9 mouse cellular contexts compared by ENCODE assay signal in genomic region chr8:94857011-94857345, GRCm38 (mm10). TPM values are rescaled to one million over a fixed set of nuclear protein-coding genes. Genes with fewer than 3 reads are reported as not detected.
DNase-seq lines count a peak whose midpoint lies in the region; ATAC-seq and TF ChIP-seq lines count a peak whose summit lies in the region.
"Had no signal": no experiment of that assay in that cellular context is flagged by ENCODE, and none has a peak within 500 bp of the region (broad histone marks: within the 10 kb centered on the region; RNA-seq: fewer than 3 reads in every experiment).

No protein-coding gene starts in this region.

- in situ Hi-C loops in CH12.LX (cut with MboI; ENCODE audit: low pct_ligation_motif_present, low pct_unique_long_range_greater_than_20kb, low sequenced_read_pairs), result no loop called here

- H3K36me3 ChIP-seq in CH12.LX (replicated peaks in 1 of 2; ENCODE audit: control insufficient read depth in 1 of 2, insufficient read depth in 1 of 2, low read length in 1 of 2), result peaks cover 41 to 68% of the 10 kb centered on the region in 2 experiments
- H3K36me3 ChIP-seq in liver, embryonic 14.5 days (replicated peaks; ENCODE audit: control insufficient read depth, insufficient read depth, low read depth), result peaks cover 29% of the 10 kb centered on the region

- H3K9me3 ChIP-seq in CH12.LX (replicated peaks; ENCODE audit: low read length), result no peaks in the 10 kb centered on the region
- no peaks in the 10 kb centered on the region for H3K9me3 ChIP-seq in liver, embryonic 14.5 days (ENCODE audit: control insufficient read depth, low read length)

- TF ChIP-seq EP300 in CH12.LX (IDR thresholded peaks at IDR 0.05; ENCODE audit: low read length), result no peak
- TF ChIP-seq EP300 in liver, embryonic 14.5 days (IDR thresholded peaks at IDR 0.05; ENCODE audit: low read depth), result no peak

- TF ChIP-seq CTCF in CH12.LX (conservative IDR thresholded peaks at IDR 0.05 in 1 of 2, IDR thresholded peaks at IDR 0.05 in 1 of 2; ENCODE audit: low read depth in 2 of 2, low read length in 2 of 2), result no peak
- no peak for TF ChIP-seq CTCF in liver, embryonic 14.5 days (IDR thresholded peaks at IDR 0.05; ENCODE audit: low read depth)

- WGBS in liver, embryonic 14.5 days (ENCODE audit: insufficient replicate concordance), result 27% methylated on average over 5 of the region's 5 CpGs

- H3K9ac ChIP-seq in CH12.LX (ENCODE audit: insufficient read depth, low read depth), result no peak overlapping the region
- no peak overlapping the region; the same call in 1 of the 2 replicates for H3K9ac ChIP-seq in liver, embryonic 14.5 days (replicated peaks)

- H3K4me1 ChIP-seq in CH12.LX (ENCODE audit: control insufficient read depth in 1 of 2, insufficient read depth in 2 of 2), result peaks cover 6 to 25% of the 10 kb centered on the region in 2 experiments
- peaks cover 3 to 4% of the 10 kb centered on the region in 2 experiments for H3K4me1 ChIP-seq in liver, embryonic 14.5 days (replicated peaks; ENCODE audit: control insufficient read depth in 2 of 2, insufficient read depth in 2 of 2, low read length in 1 of 2)

- H3K79me2 ChIP-seq in CH12.LX (replicated peaks; ENCODE audit: control insufficient read depth, extremely low read depth, insufficient read depth, poor library complexity, severe bottlenecking), result peaks cover 28% of the 10 kb centered on the region

- no peak for DNase-seq in frontal cortex, adult 2 months (ENCODE audit: extremely low spot score in 1 of 2, low spot score in 1 of 2)
- no peak for DNase-seq in CH12.LX (ENCODE audit: extremely low read depth)
- DNase-seq in liver, embryonic 14.5 days (ENCODE audit: low read depth in 3 of 3, low spot score in 3 of 3), result no peak
- DNase-seq in adrenal gland, adult 8-10 months, result no peak
- DNase-seq in thymus, postnatal 10 days (ENCODE audit: low spot score in 2 of 2), result no peak
- no peak for DNase-seq in cerebellum, adult 9-11 months

- peak; percentile 70 for ATAC-seq in frontal cortex, adult (ENCODE audit: low TSS enrichment)
- ATAC-seq in granulocyte monocyte progenitor cell, adult 5-6 weeks (replicated peaks; ENCODE audit: poor library complexity, severe bottlenecking), result peak; percentile 21
- no peak for ATAC-seq in liver, embryonic 14.5 days (ENCODE audit: insufficient read depth)

- no peak for TF ChIP-seq RAD21 in CH12.LX (IDR thresholded peaks at IDR 0.05; ENCODE audit: low read depth, low read length)

- no peaks in the 10 kb centered on the region for H3K27me3 ChIP-seq in CH12.LX (replicated peaks)
- H3K27me3 ChIP-seq in liver, embryonic 14.5 days (ENCODE audit: control insufficient read depth, insufficient read depth, low read length), result no peaks in the 10 kb centered on the region

- H3K4me2 ChIP-seq in CH12.LX (ENCODE audit: insufficient read depth, low read depth, poor library complexity, severe bottlenecking), result no peak overlapping the region
- H3K4me2 ChIP-seq in liver, embryonic 14.5 days (ENCODE audit: low read depth), result peak overlapping the region; percentile 20; the same call in 1 of the 2 replicates

- H3K27ac ChIP-seq in CH12.LX (ENCODE audit: insufficient read depth, low read depth), result no peak overlapping the region
- no peak overlapping the region for H3K27ac ChIP-seq in liver, embryonic 14.5 days

- peak overlapping the region in 2 of 3 experiments; percentile 78 to 97 for H3K4me3 ChIP-seq in CH12.LX (replicated peaks in 1 of 3; ENCODE audit: low read depth in 2 of 3, low read length in 2 of 3, poor library complexity in 1 of 3)
- peak overlapping the region in 1 of 2 experiments; percentile 85; a peak in 2 of 4 replicates for H3K4me3 ChIP-seq in liver, embryonic 14.5 days (ENCODE audit: insufficient read depth in 1 of 2, low read depth in 2 of 2, low read length in 2 of 2)

- no peak for TF ChIP-seq POLR2A in CH12.LX (IDR thresholded peaks at IDR 0.05; ENCODE audit: low read depth, low read length)

- dilution Hi-C loops in CH12.LX (cut with MboI; ENCODE audit: extremely low pct_ligation_motif_present, extremely low pct_unique_long_range_greater_than_20kb, low sequenced_read_pairs), result no loop called here

TF ChIP-seq in CH12.LX, 34 proteins besides CTCF, POLR2A, EP300 and RAD21:
- no peak for TF ChIP-seq CHD1 (IDR thresholded peaks at IDR 0.05; ENCODE audit: low read depth, low read length)
- TF ChIP-seq TCF12 (IDR thresholded peaks at IDR 0.05; ENCODE audit: low read depth, low read length), result no peak
- TF ChIP-seq NRF1 (IDR thresholded peaks at IDR 0.05; ENCODE audit: low read depth, low read length), result no peak
- TF ChIP-seq GABPA (IDR thresholded peaks at IDR 0.05; ENCODE audit: insufficient replicate concordance, low read depth, low read length), result no peak
- no peak for TF ChIP-seq ZMIZ1 (IDR thresholded peaks at IDR 0.05; ENCODE audit: low read depth, low read length)
- TF ChIP-seq TBP (conservative IDR thresholded peaks at IDR 0.05; ENCODE audit: low read depth, low read length), result no peak
- TF ChIP-seq ZC3H11A (IDR thresholded peaks at IDR 0.05; ENCODE audit: low read depth, low read length), result no peak
- no peak for TF ChIP-seq ETS1 (conservative IDR thresholded peaks at IDR 0.05; ENCODE audit: low read depth, low read length)
- TF ChIP-seq KAT2A (IDR thresholded peaks at IDR 0.05; ENCODE audit: insufficient replicate concordance, low read length), result no peak
- no peak for TF ChIP-seq SIN3A (IDR thresholded peaks at IDR 0.05; ENCODE audit: low read length)
- TF ChIP-seq JUND (conservative IDR thresholded peaks at IDR 0.05; ENCODE audit: low read depth, low read length), result no peak
- TF ChIP-seq POLR2AphosphoS2 (IDR thresholded peaks at IDR 0.05; ENCODE audit: low read depth, low read length), result no peak
- no peak for TF ChIP-seq HCFC1 (IDR thresholded peaks at IDR 0.05; ENCODE audit: low read depth, low read length)
- no peak for TF ChIP-seq MAX (IDR thresholded peaks at IDR 0.05; ENCODE audit: low read length)

RNA-seq across cellular contexts. Expression of gene Polr2c, which starts 0.3 kb away (rescaled TPM):
- 99.6 and 111 TPM in 2 replicates for polyA plus RNA-seq in frontal cortex, adult 2 months (2012; rRNA removed)
- 93.2 and 102 TPM in 2 replicates for total RNA-seq in CH12.LX (2012; rRNA removed)
- 120 and 130 TPM in 2 replicates for total RNA-seq in CH12.LX (2014; rRNA removed)
- 134 and 141 TPM in 2 replicates for polyA plus RNA-seq in CH12.LX (2012; ENCODE audit: insufficient read length, low read depth)
- total RNA-seq in granulocyte monocyte progenitor cell, adult 5-6 weeks (2014; fragmentation: Nextera tagmentation), result 57.6 and 75.3 TPM in 2 replicates
- 55.6 and 74.5 TPM in 2 replicates for total RNA-seq in granulocyte monocyte progenitor cell, adult 5-6 weeks (2017)
- 51.6 and 54.4 TPM in 2 replicates for polyA plus RNA-seq in liver, embryonic 14.5 days (2012; rRNA removed)
- polyA plus RNA-seq in liver, embryonic 14.5 days (2014; fragmentation: Nextera tagmentation; extraction: Ambion mirVana), result 73.5 and 82.2 TPM in 2 replicates
- 10 to 100 TPM; 55.9 to 91.6 (median 71.1) TPM for total RNA-seq in adrenal gland, adult 8-10 months (2022)

RNA-seq across cellular contexts. Expression of gene Ciapin1, which starts 18.8 kb away (rescaled TPM):
- 40.5 and 44.8 TPM in 2 replicates for polyA plus RNA-seq in frontal cortex, adult 2 months (2012; rRNA removed)
- total RNA-seq in CH12.LX (2012; rRNA removed) (83.1 and 99.8 TPM in 2 replicates), CH12.LX (2014; rRNA removed) (89.4 and 97.1 TPM in 2 replicates)
- 139 and 189 TPM in 2 replicates for polyA plus RNA-seq in CH12.LX (2012; ENCODE audit: insufficient read length, low read depth)
- 45.7 and 48.0 TPM in 2 replicates for total RNA-seq in granulocyte monocyte progenitor cell, adult 5-6 weeks (2014; fragmentation: Nextera tagmentation)
- 46.1 and 72.3 TPM in 2 replicates for total RNA-seq in granulocyte monocyte progenitor cell, adult 5-6 weeks (2017)
- 20.4 and 23.7 TPM in 2 replicates for polyA plus RNA-seq in liver, embryonic 14.5 days (2012; rRNA removed)
- 38.4 and 46.3 TPM in 2 replicates for polyA plus RNA-seq in liver, embryonic 14.5 days (2014; fragmentation: Nextera tagmentation; extraction: Ambion mirVana)
- total RNA-seq in adrenal gland, adult 8-10 months (2022), result 10 to 100 TPM; 67.0 to 99.3 (median 78.5) TPM

RNA-seq across cellular contexts. Expression of gene Coq9, which starts 18.9 kb away (rescaled TPM):
- polyA plus RNA-seq in frontal cortex, adult 2 months (2012; rRNA removed), result 94.0 and 109 TPM in 2 replicates
- 68.5 and 82.2 TPM in 2 replicates for total RNA-seq in CH12.LX (2012; rRNA removed)
- 44.2 and 48.5 TPM in 2 replicates for total RNA-seq in CH12.LX (2014; rRNA removed)
- 68.8 and 97.0 TPM in 2 replicates for polyA plus RNA-seq in CH12.LX (2012; ENCODE audit: insufficient read length, low read depth)
- 49.5 and 54.4 TPM in 2 replicates for total RNA-seq in granulocyte monocyte progenitor cell, adult 5-6 weeks (2014; fragmentation: Nextera tagmentation)
- total RNA-seq in granulocyte monocyte progenitor cell, adult 5-6 weeks (2017), result 46.6 and 57.4 TPM in 2 replicates
- 38.5 and 39.8 TPM in 2 replicates for polyA plus RNA-seq in liver, embryonic 14.5 days (2012; rRNA removed)
- polyA plus RNA-seq in liver, embryonic 14.5 days (2014; fragmentation: Nextera tagmentation; extraction: Ambion mirVana), result 44.3 and 48.9 TPM in 2 replicates
- 100 to 1,000 TPM; 145 to 165 (median 158) TPM for total RNA-seq in adrenal gland, adult 8-10 months (2022)

RNA-seq across cellular contexts. Expression of gene Dok4, which starts 19.2 kb away (rescaled TPM):
- 19.4 and 21.0 TPM in 2 replicates for polyA plus RNA-seq in frontal cortex, adult 2 months (2012; rRNA removed)
- total RNA-seq in CH12.LX (2012; rRNA removed) (1.8 and 2.3 TPM in 2 replicates), CH12.LX (2014; rRNA removed) (1.6 and 2.3 TPM in 2 replicates)
- 1.7 and 1.9 TPM in 2 replicates for polyA plus RNA-seq in CH12.LX (2012; ENCODE audit: insufficient read length, low read depth)
- total RNA-seq in granulocyte monocyte progenitor cell, adult 5-6 weeks (2014; fragmentation: Nextera tagmentation), result not detected in 2 replicates
- 0.13 and 0.62 TPM in 2 replicates for total RNA-seq in granulocyte monocyte progenitor cell, adult 5-6 weeks (2017)
- polyA plus RNA-seq in liver, embryonic 14.5 days (2012; rRNA removed), result 10.3 and 11.1 TPM in 2 replicates
- 7.2 and 9.6 TPM in 2 replicates for polyA plus RNA-seq in liver, embryonic 14.5 days (2014; fragmentation: Nextera tagmentation; extraction: Ambion mirVana)
- 10 to 100 TPM in 2 of 4 experiments, 1 to 10 TPM in 2; 6.5 to 13.8 (median 9.8) TPM for total RNA-seq in adrenal gland, adult 8-10 months (2022)

RNA-seq across cellular contexts. Expression of gene Ccl17, which starts 46.7 kb away (rescaled TPM):
- polyA plus RNA-seq in frontal cortex, adult 2 months (2012; rRNA removed), result 2.2 and 3.1 TPM in 2 replicates
- total RNA-seq in CH12.LX (2012; rRNA removed) (2.1 and 2.2 TPM in 2 replicates), CH12.LX (2014; rRNA removed) (2.5 and 2.6 TPM in 2 replicates)
- 1.3 and 2.5 TPM in 2 replicates for polyA plus RNA-seq in CH12.LX (2012; ENCODE audit: insufficient read length, low read depth)
- not detected in 2 replicates for total RNA-seq in granulocyte monocyte progenitor cell, adult 5-6 weeks (2014; fragmentation: Nextera tagmentation)
- total RNA-seq in granulocyte monocyte progenitor cell, adult 5-6 weeks (2017), result not detected in 2 replicates
- polyA plus RNA-seq in liver, embryonic 14.5 days (2012; rRNA removed), result 0.11 and 0.34 TPM in 2 replicates
- polyA plus RNA-seq in liver, embryonic 14.5 days (2014; fragmentation: Nextera tagmentation; extraction: Ambion mirVana), result not detected in 2 replicates
- 1 to 10 TPM in 3 of 4 experiments, under 1 TPM in 1; 0.55 to 4.4 (median 1.7) TPM for total RNA-seq in adrenal gland, adult 8-10 months (2022)
- total RNA-seq: gastrocnemius, postnatal 25 days had no signal
